11 mouse cellular contexts compared by ENCODE assay signal in the genomic region with DNA sequence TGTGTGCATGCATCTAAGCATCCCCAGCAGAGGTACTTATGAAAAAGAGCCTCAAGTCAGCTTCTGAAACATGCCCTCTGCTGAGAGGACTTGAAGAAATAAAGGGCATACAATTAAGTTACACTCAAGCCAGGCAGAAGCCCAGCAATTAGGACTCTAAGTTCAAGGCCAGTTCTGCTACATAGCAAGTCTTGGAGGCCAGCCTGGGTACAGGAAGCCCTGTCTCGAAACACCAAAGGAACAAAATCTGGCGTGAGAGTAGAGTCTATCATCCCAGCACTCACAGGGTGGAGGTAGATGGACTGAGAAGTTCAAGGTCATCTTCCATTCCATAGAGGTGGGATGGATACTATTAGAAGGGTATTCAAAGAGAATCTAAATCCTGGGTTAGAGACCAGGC. TPM values are rescaled to one million over a fixed set of nuclear protein-coding genes. Genes with fewer than 3 reads are reported as not detected.
DNase-seq lines count a peak whose midpoint lies in the region; ATAC-seq lines count a peak whose summit lies in the region.
"Had no signal": no experiment of that assay in that cellular context is flagged by ENCODE, and none has a peak within 500 bp of the region (broad histone marks: within the 10 kb centered on the region; RNA-seq: fewer than 3 reads in every experiment).

No protein-coding gene starts in this region.

- no peak for ATAC-seq in heart, embryonic 11.5 days (replicated peaks; ENCODE audit: insufficient number of reproducible peaks, low FRiP score, low TSS enrichment)
- ATAC-seq in kidney, embryonic 15.5 days (replicated peaks; ENCODE audit: low FRiP score), result 0 out of 2 replicates have a peak, but pooled peaks have one; percentile 13
- no peak for ATAC-seq in neural tube, embryonic 11.5 days (ENCODE audit: insufficient read depth, low FRiP score, low TSS enrichment)
- ATAC-seq: CD4-positive, CD25-positive, alpha-beta regulatory T cell, adult 4 months had no signal

- H3K9ac ChIP-seq in heart, embryonic 11.5 days (ENCODE audit: low read depth, low read length), result no peak overlapping the region
- H3K9ac ChIP-seq in kidney, embryonic 15.5 days, result no peak overlapping the region
- no peak overlapping the region for H3K9ac ChIP-seq in neural tube, embryonic 11.5 days (ENCODE audit: low read length)

- peak overlapping the region; percentile 51 for H3K4me2 ChIP-seq in heart, embryonic 11.5 days
- no peak overlapping the region for H3K4me2 ChIP-seq in kidney, embryonic 15.5 days
- H3K4me2 ChIP-seq in neural tube, embryonic 11.5 days (ENCODE audit: low read depth), result no peak overlapping the region

- peak overlapping the region; percentile 89 for H3K27ac ChIP-seq in heart, embryonic 11.5 days (ENCODE audit: low read depth, low read length)
- H3K27ac ChIP-seq in kidney, embryonic 15.5 days, result 0 out of 2 replicates have a peak overlapping the region, but pooled peaks have one; percentile 78
- H3K27ac ChIP-seq in neural tube, embryonic 11.5 days (ENCODE audit: low read depth, low read length), result 0 out of 2 replicates have a peak overlapping the region, but pooled peaks have one; percentile 14
- H3K27ac ChIP-seq: embryonic facial prominence, embryonic 10.5 days had no signal

- no peak overlapping the region; the same call in 1 of the 2 replicates for H3K4me3 ChIP-seq in heart, embryonic 11.5 days (ENCODE audit: low read depth, low read length)
- H3K4me3 ChIP-seq in kidney, embryonic 15.5 days (replicated peaks), result no peak overlapping the region
- no peak overlapping the region for H3K4me3 ChIP-seq in neural tube, embryonic 11.5 days (ENCODE audit: low read depth, low read length)
- H3K4me3 ChIP-seq: embryonic facial prominence, embryonic 10.5 days had no signal

- H3K36me3 ChIP-seq in heart, embryonic 11.5 days (ENCODE audit: control insufficient read depth, insufficient read depth, low read length), result no peaks in the 10 kb centered on the region
- H3K36me3 ChIP-seq in kidney, embryonic 15.5 days, result no peaks in the 10 kb centered on the region
- H3K36me3 ChIP-seq in neural tube, embryonic 11.5 days (ENCODE audit: control insufficient read depth, insufficient read depth, low read length), result no peaks in the 10 kb centered on the region

- H3K27me3 ChIP-seq in heart, embryonic 11.5 days (ENCODE audit: control insufficient read depth, insufficient read depth, low read length), result no peaks in the 10 kb centered on the region
- no peaks in the 10 kb centered on the region for H3K27me3 ChIP-seq in kidney, embryonic 15.5 days
- H3K27me3 ChIP-seq in neural tube, embryonic 11.5 days (ENCODE audit: control insufficient read depth, insufficient read depth, low read length), result no peaks in the 10 kb centered on the region

- no peak for DNase-seq in heart, postnatal 25 days (ENCODE audit: low spot score)
- DNase-seq in kidney, postnatal 36 days, result no peak
- DNase-seq in neural tube, embryonic 11.5 days (ENCODE audit: low spot score), result no peak
- no peak for DNase-seq in neural tube, embryonic 10.5 days (ENCODE audit: extremely low spot score, low spot score)
- no peak for DNase-seq in urinary bladder, postnatal 36 days (ENCODE audit: low spot score in 2 of 2)
- DNase-seq: cerebellum, adult 9-10 months; lung, postnatal 10 days had no signal

- H3K9me3 ChIP-seq in heart, embryonic 11.5 days (replicated peaks; ENCODE audit: control insufficient read depth, low read length), result no peaks in the 10 kb centered on the region
- H3K9me3 ChIP-seq in kidney, embryonic 15.5 days (replicated peaks), result no peaks in the 10 kb centered on the region
- H3K9me3 ChIP-seq in neural tube, embryonic 11.5 days (ENCODE audit: control insufficient read depth, low read length), result no peaks in the 10 kb centered on the region
- H3K9me3 ChIP-seq: embryonic facial prominence, embryonic 10.5 days had no signal

- intact Hi-C loops in heart, postnatal 25 days (cut with DNase I), result no loop called here

- peaks cover 87% of the 10 kb centered on the region for H3K4me1 ChIP-seq in heart, embryonic 11.5 days (ENCODE audit: control insufficient read depth, insufficient read depth, low read length)
- peaks cover 54% of the 10 kb centered on the region for H3K4me1 ChIP-seq in kidney, embryonic 15.5 days
- peaks cover 36% of the 10 kb centered on the region for H3K4me1 ChIP-seq in neural tube, embryonic 11.5 days (ENCODE audit: control insufficient read depth, insufficient read depth, low read length)

- WGBS in heart, embryonic 11.5 days (ENCODE audit: insufficient replicate concordance), result 48% methylated on average over 2 of the region's 2 CpGs
- 49% methylated on average over 2 of the region's 2 CpGs for WGBS in kidney, embryonic 15.5 days
- 79% methylated on average over 2 of the region's 2 CpGs for WGBS in neural tube, embryonic 11.5 days

RNA-seq across cellular contexts. Expression of a gene that starts 6.8 kb away (rescaled TPM):
- polyA plus RNA-seq in heart, embryonic 11.5 days (2014; fragmentation: Nextera tagmentation; extraction: Ambion mirVana), result 23.7 and 33.8 TPM in 2 replicates
- total RNA-seq in heart, postnatal 25 days (2021), result 100 to 1,000 TPM; 175 to 181 TPM
- 19.9 and 20.9 TPM in 2 replicates for polyA plus RNA-seq in kidney, embryonic 15.5 days (2015; fragmentation: Nextera tagmentation; extraction: Ambion mirVana)
- polyA plus RNA-seq in neural tube, embryonic 11.5 days (2014; fragmentation: Nextera tagmentation; extraction: Ambion mirVana), result 23.3 and 26.4 TPM in 2 replicates

RNA-seq across cellular contexts. Expression of a gene that starts 19.9 kb away (rescaled TPM):
- polyA plus RNA-seq in heart, embryonic 11.5 days (2014; fragmentation: Nextera tagmentation; extraction: Ambion mirVana), result 498 and 592 TPM in 2 replicates
- 100 to 1,000 TPM; 521 to 551 TPM for total RNA-seq in heart, postnatal 25 days (2021)
- polyA plus RNA-seq in kidney, embryonic 15.5 days (2015; fragmentation: Nextera tagmentation; extraction: Ambion mirVana), result 639 and 659 TPM in 2 replicates
- polyA plus RNA-seq in neural tube, embryonic 11.5 days (2014; fragmentation: Nextera tagmentation; extraction: Ambion mirVana), result 598 and 627 TPM in 2 replicates

RNA-seq across cellular contexts. Expression of a gene that starts 35.6 kb away (rescaled TPM):
- 5.3 and 7.3 TPM in 2 replicates for polyA plus RNA-seq in heart, embryonic 11.5 days (2014; fragmentation: Nextera tagmentation; extraction: Ambion mirVana)
- total RNA-seq in heart, postnatal 25 days (2021), result 10 to 100 TPM; 19.3 to 23.0 TPM
- 4.3 and 5.2 TPM in 2 replicates for polyA plus RNA-seq in kidney, embryonic 15.5 days (2015; fragmentation: Nextera tagmentation; extraction: Ambion mirVana)
- 11.7 and 12.5 TPM in 2 replicates for polyA plus RNA-seq in neural tube, embryonic 11.5 days (2014; fragmentation: Nextera tagmentation; extraction: Ambion mirVana)

Comparison
In these comparisons a context has a peak if more than half of its experiments do, and no peak if none do; other contexts are left out.
1. H3K27ac ChIP-seq: peak in every context shown above with its lines; median percentile 89 in heart, embryonic 11.5 days; 78 in kidney, embryonic 15.5 days; 14 in neural tube, embryonic 11.5 days.